Mouse (Mus musculus) E14TG2a.4 (cell line): ENCODE data around the gene Gm14548.

Experiments used
- CTCF ChIP-seq: conservative IDR thresholded peaks from 2 replicates; pipeline ENCODE4 v1.5.1; 2014; ENCODE audit warnings: low read length
- POU5F1 ChIP-seq: IDR thresholded peaks from 2 replicates; pipeline ENCODE4 v1.6.1; 2014; ENCODE audit warnings: low read length, borderline replicate concordance

DNA sequence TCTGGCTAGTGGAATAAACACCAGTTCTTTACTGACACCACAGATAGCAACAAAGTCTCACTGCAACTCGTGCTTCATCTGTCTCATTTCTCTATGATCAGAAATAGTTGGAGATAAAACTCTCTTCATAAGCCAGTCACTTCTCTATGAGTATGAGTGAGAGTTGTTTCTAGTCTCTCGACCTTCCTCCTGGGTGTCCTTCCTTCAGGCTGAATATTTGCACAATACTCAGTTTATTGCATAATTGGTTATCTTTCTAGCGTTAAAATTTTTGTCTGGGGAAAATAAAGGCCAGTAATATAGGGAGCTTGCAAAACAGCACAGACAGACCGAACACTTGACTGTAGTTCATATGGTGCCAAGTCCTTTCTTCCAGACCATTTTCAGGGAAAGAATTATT is 48.2 kb upstream of the Gm14548 start:
- TF ChIP-seq CTCF: no peak
- no peak for TF ChIP-seq POU5F1
